Mouse (Mus musculus) c-Kit-positive CD71-negative TER-119-negative erythroid progenitor cells, embryonic 14.5 days (primary cell): ENCODE measurements around the gene Gm4767.
"Not testable (repeated sequence)": the region's sequence is repeated elsewhere in the genome, so short reads cannot be mapped to it uniquely, and the experiment has no call there.

ENCODE experiments used
- DNase-seq: peaks from one replicate; pipeline ENCODE4 v3.0.0-alpha.2; 2013; ENCODE audit warnings: low read depth

Gene Gm4767

GRCm38 (mm10) chr10:81811899-81812298 lies at the start of gene Gm4767:
TSS of gene Gm4767 (plus strand) at chr10:81812186.
- DNase-seq: not testable (repeated sequence)

GRCm38 (mm10) chr10:81770506-81771403 lies 41.2 kb upstream of the Gm4767 start, which contains the start of gene Gm3055:
TSS of gene Gm3055 (minus strand) at chr10:81771161.
- not testable (repeated sequence) for DNase-seq

GRCm38 (mm10) chr10:81771404-81771777 lies 40.6 kb upstream of the Gm4767 start:
- not testable (repeated sequence) for DNase-seq

GRCm38 (mm10) chr10:81846219-81846618 lies 34.2 kb downstream of the Gm4767 start:
- not testable (repeated sequence) for DNase-seq

- DNase-seq: not testable (repeated sequence)
These were observed 51.7 kb downstream of the Gm4767 start, which contains the start of gene Gm32687 for GRCm38 (mm10) chr10:81863409-81864407. TSS of gene Gm32687 (plus strand) at chr10:81863934.
